Mouse (Mus musculus): Measurements from ENCODE around the gene St3gal3.

GRCm38 (mm10) chr4:117999951-118000350 is 134.8 kb downstream of the St3gal3 start:
- TF ChIP-seq EP300 (IDR thresholded peaks at IDR 0.05; ENCODE audit: low read depth) (no peak), CTCF (IDR thresholded peaks at IDR 0.05; ENCODE audit: low read depth) (no peak)
